Mouse (Mus musculus) liver, embryonic 14.5 days (tissue): Measurements from ENCODE around the gene Lasp1.

ENCODE experiments used
- CTCF ChIP-seq: IDR thresholded peaks from 2 replicates; pipeline ENCODE4 v1.5.1; 2016; ENCODE audit warnings: antibody characterized with exemption, low read depth, control low read depth
- EP300 ChIP-seq: IDR thresholded peaks from 2 replicates; pipeline ENCODE4 v1.6.1; 2016; ENCODE audit warnings: antibody characterized with exemption, low read depth

GRCm38 (mm10) chr11:97820840-97821239 is 22.0 kb downstream of the Lasp1 start:
- TF ChIP-seq EP300, result no peak
- TF ChIP-seq CTCF, result no peak
